Mouse (Mus musculus) urinary bladder, postnatal 14 days (tissue): ENCODE data around the gene Synj1.

Experiments
- DNase-seq: peaks from one replicate; pipeline ENCODE4 v3.0.0; 2021; ENCODE audit warnings: low spot score

Gene Synj1

DNA sequence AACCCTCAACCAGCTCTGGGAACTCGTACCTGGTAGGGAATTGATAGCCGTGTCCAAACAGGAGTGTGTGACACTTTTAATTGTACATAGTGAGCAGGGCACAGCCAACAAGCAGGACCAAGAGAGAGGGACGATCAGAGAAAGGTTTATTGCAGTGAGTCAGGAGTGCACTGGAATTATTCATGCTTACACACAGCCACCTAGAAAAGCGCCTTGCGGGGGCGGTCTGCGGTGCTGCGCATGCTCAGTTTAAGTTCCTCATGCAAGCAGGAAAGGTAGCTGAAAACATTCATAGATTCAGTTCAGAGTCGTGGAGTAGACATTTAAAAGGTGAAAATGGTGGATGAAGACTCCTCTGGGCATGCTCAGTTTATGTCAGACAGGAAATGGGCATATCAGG lies 120.4 kb downstream of the Synj1 start:
- DNase-seq, result no peak
